In genomic region chr7:78261420-78262125, GRCm38 (mm10) we compare ENCODE assay signal across 18 mouse cellular contexts.
DNase-seq lines count a peak whose midpoint lies in the region; ATAC-seq and TF ChIP-seq lines count a peak whose summit lies in the region.
"Had no signal": no experiment of that assay in that cellular context is flagged by ENCODE, and none has a peak within 500 bp of the region (broad histone marks: within the 10 kb centered on the region; RNA-seq: fewer than 3 reads in every experiment).

No protein-coding gene starts in this region.

- no peak overlapping the region for H3K9ac ChIP-seq in hindbrain, embryonic 13.5 days
- H3K9ac ChIP-seq in hindbrain, embryonic 12.5 days: no peak overlapping the region
- no peak overlapping the region for H3K9ac ChIP-seq in midbrain, embryonic 13.5 days (replicated peaks)
- H3K9ac ChIP-seq in midbrain, postnatal 0 days (replicated peaks; ENCODE audit: low read length, poor library complexity, severe bottlenecking): no peak overlapping the region
- no peak overlapping the region for H3K9ac ChIP-seq in forebrain, embryonic 13.5 days
- H3K9ac ChIP-seq: embryonic facial prominence, embryonic 13.5 days; heart, embryonic 13.5 days had no signal

- TF ChIP-seq CTCF in midbrain, postnatal 0 days (IDR thresholded peaks at IDR 0.05): no peak

- intact Hi-C loops in gastrocnemius, postnatal 14 days (cut with DNase I; ENCODE audit: low total_unique reads): no loop called here

- DNase-seq in midbrain, postnatal 0 days (ENCODE audit: low spot score): no peak
- no peak for DNase-seq in gastrocnemius, postnatal 14 days
- no peak for DNase-seq in adrenal gland, postnatal 14 days
- DNase-seq: adrenal gland, postnatal 10 days; cerebellum, adult 18-20 months; cerebellum, adult 9-11 months; cerebellum, postnatal 36 days; gastrocnemius, adult 2 months; gastrocnemius, postnatal 36 days; heart, adult 11 months; heart, postnatal 36 days had no signal

- H3K27ac ChIP-seq in hindbrain, embryonic 13.5 days: 0 out of 2 replicates have a peak overlapping the region, but pooled peaks have one; percentile 10
- no peak overlapping the region for H3K27ac ChIP-seq in hindbrain, embryonic 12.5 days
- no peak overlapping the region for H3K27ac ChIP-seq in midbrain, embryonic 13.5 days
- H3K27ac ChIP-seq in midbrain, postnatal 0 days (ENCODE audit: low read depth, low read length): no peak overlapping the region
- peak overlapping the region; percentile 36; the same call in 1 of the 2 replicates for H3K27ac ChIP-seq in forebrain, embryonic 13.5 days
- H3K27ac ChIP-seq: embryonic facial prominence, embryonic 13.5 days; gastrocnemius, adult 2 months; heart, embryonic 13.5 days had no signal

- WGBS in hindbrain, embryonic 13.5 days: 74% methylated on average over 8 of the region's 8 CpGs
- WGBS in hindbrain, embryonic 12.5 days: 74% methylated on average over 8 of the region's 8 CpGs
- WGBS in midbrain, embryonic 13.5 days: 66% methylated on average over 8 of the region's 8 CpGs
- 73% methylated on average over 8 of the region's 8 CpGs for WGBS in midbrain, postnatal 0 days
- WGBS in forebrain, embryonic 13.5 days: 36% methylated on average over 8 of the region's 8 CpGs

- no peaks in the 10 kb centered on the region for H3K9me3 ChIP-seq in hindbrain, embryonic 13.5 days
- no peaks in the 10 kb centered on the region for H3K9me3 ChIP-seq in hindbrain, embryonic 12.5 days (replicated peaks)
- no peaks in the 10 kb centered on the region for H3K9me3 ChIP-seq in midbrain, embryonic 13.5 days
- no peaks in the 10 kb centered on the region for H3K9me3 ChIP-seq in midbrain, postnatal 0 days (ENCODE audit: low read length)
- no peaks in the 10 kb centered on the region for H3K9me3 ChIP-seq in forebrain, embryonic 13.5 days (replicated peaks)
- H3K9me3 ChIP-seq: embryonic facial prominence, embryonic 13.5 days; heart, embryonic 13.5 days had no signal

- peaks cover 7% of the 10 kb centered on the region; the same call in 1 of the 2 replicates for H3K36me3 ChIP-seq in hindbrain, embryonic 13.5 days
- no peaks in the 10 kb centered on the region for H3K36me3 ChIP-seq in hindbrain, embryonic 12.5 days
- no peaks in the 10 kb centered on the region for H3K36me3 ChIP-seq in midbrain, embryonic 13.5 days
- no peaks in the 10 kb centered on the region for H3K36me3 ChIP-seq in midbrain, postnatal 0 days (ENCODE audit: insufficient read depth, low read length)
- no peaks in the 10 kb centered on the region for H3K36me3 ChIP-seq in forebrain, embryonic 13.5 days (ENCODE audit: poor library complexity, severe bottlenecking)
- H3K36me3 ChIP-seq: embryonic facial prominence, embryonic 13.5 days; heart, embryonic 13.5 days had no signal

- ATAC-seq in hindbrain, embryonic 13.5 days (ENCODE audit: low FRiP score): no peak
- no peak for ATAC-seq in hindbrain, embryonic 12.5 days (ENCODE audit: low FRiP score)
- peak; percentile 58 for ATAC-seq in midbrain, embryonic 13.5 days
- no peak for ATAC-seq in midbrain, postnatal 0 days (ENCODE audit: low FRiP score)
- peak; percentile 86 for ATAC-seq in forebrain, embryonic 13.5 days
- ATAC-seq: intestine, embryonic 16.5 days had no signal

- H3K4me2 ChIP-seq in hindbrain, embryonic 13.5 days: no peak overlapping the region
- no peak overlapping the region for H3K4me2 ChIP-seq in hindbrain, embryonic 12.5 days (replicated peaks)
- H3K4me2 ChIP-seq in midbrain, embryonic 13.5 days (replicated peaks): no peak overlapping the region
- H3K4me2 ChIP-seq in midbrain, postnatal 0 days (ENCODE audit: low read depth, low read length, poor library complexity, severe bottlenecking): no peak overlapping the region
- no peak overlapping the region for H3K4me2 ChIP-seq in forebrain, embryonic 13.5 days
- H3K4me2 ChIP-seq: embryonic facial prominence, embryonic 13.5 days; heart, embryonic 13.5 days had no signal

- H3K4me3 ChIP-seq in hindbrain, embryonic 13.5 days: no peak overlapping the region
- no peak overlapping the region for H3K4me3 ChIP-seq in hindbrain, embryonic 12.5 days
- H3K4me3 ChIP-seq in midbrain, embryonic 13.5 days (replicated peaks): no peak overlapping the region
- H3K4me3 ChIP-seq in midbrain, postnatal 0 days (ENCODE audit: low read depth, low read length): no peak overlapping the region
- H3K4me3 ChIP-seq in forebrain, embryonic 13.5 days: no peak overlapping the region
- H3K4me3 ChIP-seq: embryonic facial prominence, embryonic 13.5 days; gastrocnemius, adult 2 months; heart, embryonic 13.5 days had no signal

- H3K27me3 ChIP-seq in hindbrain, embryonic 13.5 days: no peaks in the 10 kb centered on the region
- no peaks in the 10 kb centered on the region for H3K27me3 ChIP-seq in hindbrain, embryonic 12.5 days
- H3K27me3 ChIP-seq in midbrain, embryonic 13.5 days: no peaks in the 10 kb centered on the region
- no peaks in the 10 kb centered on the region for H3K27me3 ChIP-seq in midbrain, postnatal 0 days (ENCODE audit: insufficient read depth, low read length)
- no peaks in the 10 kb centered on the region for H3K27me3 ChIP-seq in forebrain, embryonic 13.5 days
- H3K27me3 ChIP-seq: embryonic facial prominence, embryonic 13.5 days; heart, embryonic 13.5 days had no signal

- no peaks in the 10 kb centered on the region for H3K4me1 ChIP-seq in hindbrain, embryonic 13.5 days (replicated peaks)
- no peaks in the 10 kb centered on the region for H3K4me1 ChIP-seq in hindbrain, embryonic 12.5 days
- no peaks in the 10 kb centered on the region for H3K4me1 ChIP-seq in midbrain, embryonic 13.5 days (replicated peaks)
- no peaks in the 10 kb centered on the region; the same call in 1 of the 2 replicates for H3K4me1 ChIP-seq in midbrain, postnatal 0 days (ENCODE audit: insufficient read depth, low read length)
- H3K4me1 ChIP-seq in forebrain, embryonic 13.5 days: peaks cover 10% of the 10 kb centered on the region
- H3K4me1 ChIP-seq: embryonic facial prominence, embryonic 13.5 days; heart, embryonic 13.5 days had no signal

Comparison
In these comparisons a context has a peak if more than half of its experiments do, and no peak if none do; other contexts are left out.
1. ATAC-seq: peak in midbrain, embryonic 13.5 days (single experiment) and forebrain, embryonic 13.5 days (single experiment); none in hindbrain, embryonic 13.5 days (single experiment), hindbrain, embryonic 12.5 days (single experiment) and midbrain, postnatal 0 days (single experiment).
2. H3K27ac ChIP-seq: peak in hindbrain, embryonic 13.5 days (single experiment) and forebrain, embryonic 13.5 days (single experiment); none in hindbrain, embryonic 12.5 days (single experiment), midbrain, embryonic 13.5 days (single experiment) and midbrain, postnatal 0 days (single experiment).